Mouse (Mus musculus): ENCODE measurements around the gene Gm28043.

DNA sequence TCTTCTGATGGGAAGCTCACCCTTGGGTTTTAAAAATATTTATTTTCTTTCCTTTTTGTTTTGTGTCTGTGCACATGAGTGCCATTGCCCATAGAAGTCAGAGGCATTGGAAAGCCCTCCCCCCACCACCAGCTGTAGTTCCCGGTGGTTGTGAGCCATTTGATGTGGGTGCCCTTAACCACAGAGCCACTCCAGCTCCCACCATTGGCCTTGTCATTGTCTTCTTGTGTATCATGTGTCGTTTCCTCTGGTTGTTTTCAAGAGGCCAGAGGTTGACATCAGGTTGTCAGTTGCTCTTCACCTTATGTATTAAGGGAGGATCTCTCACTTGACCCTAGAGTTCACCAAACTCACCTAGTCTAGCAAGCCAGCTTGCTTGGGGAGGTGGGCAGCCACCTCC lies 78.9 kb downstream of the Gm28043 start:
- TF ChIP-seq CTCF (IDR thresholded peaks at IDR 0.05; ENCODE audit: control insufficient read depth, insufficient read depth, insufficient replicate concordance, low read depth, low read length) = no peak
- no peak for TF ChIP-seq POLR2A (IDR thresholded peaks at IDR 0.05; ENCODE audit: control insufficient read depth, low read depth, low read length)

Data from testis, adult 2 months (tissue).